Mouse (Mus musculus) bone marrow macrophage, adult 2 months (primary cell): ENCODE results near the gene Cbs.

Experiments
- CTCF ChIP-seq: IDR thresholded peaks from 2 replicates; pipeline ENCODE4 v1.5.1; 2012; ENCODE audit warnings: low read depth, mild to moderate bottlenecking, low read length, moderate library complexity
- POLR2A ChIP-seq: IDR thresholded peaks from 2 replicates; pipeline ENCODE4 v1.6.1; 2012; ENCODE audit warnings: mild to moderate bottlenecking, low read depth, low read length, borderline replicate concordance

- no peak for TF ChIP-seq CTCF
- no peak for TF ChIP-seq POLR2A
Observed at GRCm38 (mm10) chr17:31576394-31577175, 60.5 kb downstream of the Cbs start.
